Mouse (Mus musculus): ENCODE data around the gene Prkcd. TPM values are rescaled to one million over a fixed set of nuclear protein-coding genes. Genes with fewer than 3 reads are reported as not detected.
"Not testable (repeated sequence)": the region's sequence is repeated elsewhere in the genome, so short reads cannot be mapped to it uniquely, and the experiment has no call there.

The Prkcd gene
- total RNA-seq, 2 experiments from 2014 or later, result 39.5 to 41.4 TPM

DNA sequence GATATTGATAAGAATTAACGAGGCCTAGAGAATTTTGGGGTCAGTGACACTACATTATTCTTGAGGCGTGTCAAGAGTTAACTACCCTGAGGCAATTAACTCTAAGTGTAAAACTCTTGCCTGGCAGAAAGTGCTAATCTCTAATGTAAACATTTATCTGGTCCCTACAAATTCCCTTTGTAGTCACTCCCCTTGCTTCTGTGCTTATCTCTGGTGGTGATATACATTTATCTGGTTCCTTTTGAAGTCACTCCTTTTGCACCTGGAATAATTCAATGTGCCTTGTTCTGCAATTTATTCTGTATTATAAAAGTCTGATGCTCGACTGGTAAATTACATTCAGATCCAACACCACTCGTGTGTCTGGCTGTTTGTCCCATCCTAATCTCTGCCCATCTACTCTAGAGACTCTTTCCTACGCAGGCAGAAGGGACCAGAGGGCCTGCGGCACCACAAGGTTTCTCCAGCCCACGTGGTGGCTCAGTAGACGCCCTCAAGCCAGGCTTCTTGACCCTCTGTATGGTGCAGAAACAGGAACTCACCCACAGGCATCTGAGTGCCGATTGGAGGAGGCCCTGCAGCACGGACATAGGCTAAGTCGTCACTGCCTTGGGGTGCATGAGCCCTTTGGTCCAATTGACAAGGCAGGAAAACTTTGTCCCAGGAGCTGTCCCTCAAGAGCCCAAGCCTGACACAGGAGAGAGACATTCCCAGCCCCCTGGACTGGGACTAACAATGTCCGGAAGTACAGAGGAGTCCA is 48.5 kb downstream of the Prkcd start:
- DNase-seq; intact Hi-C loops (cut with DNase I): not testable (repeated sequence)

DNA sequence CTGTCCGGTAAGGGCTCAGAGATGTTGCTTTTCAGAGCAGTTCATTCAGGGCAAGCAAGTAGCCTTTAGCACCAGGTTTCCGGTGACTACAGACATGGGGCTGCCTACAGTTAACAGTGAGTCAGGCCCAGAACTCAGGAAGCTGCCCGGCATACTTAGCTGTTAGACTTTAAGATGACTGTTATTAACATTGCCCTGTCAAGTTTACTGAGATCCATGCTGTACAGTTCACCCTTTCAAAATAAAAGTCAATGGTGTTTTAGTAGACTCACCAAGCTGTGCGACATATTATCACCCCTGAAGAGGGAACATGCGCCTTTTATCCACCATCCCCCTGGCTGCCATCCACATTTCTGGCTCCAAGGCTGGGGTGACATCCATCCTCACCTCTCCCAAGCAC is 49.8 kb downstream of the Prkcd start:
- intact Hi-C loops (cut with DNase I), result no loop called here
- DNase-seq, result no peak

DNA sequence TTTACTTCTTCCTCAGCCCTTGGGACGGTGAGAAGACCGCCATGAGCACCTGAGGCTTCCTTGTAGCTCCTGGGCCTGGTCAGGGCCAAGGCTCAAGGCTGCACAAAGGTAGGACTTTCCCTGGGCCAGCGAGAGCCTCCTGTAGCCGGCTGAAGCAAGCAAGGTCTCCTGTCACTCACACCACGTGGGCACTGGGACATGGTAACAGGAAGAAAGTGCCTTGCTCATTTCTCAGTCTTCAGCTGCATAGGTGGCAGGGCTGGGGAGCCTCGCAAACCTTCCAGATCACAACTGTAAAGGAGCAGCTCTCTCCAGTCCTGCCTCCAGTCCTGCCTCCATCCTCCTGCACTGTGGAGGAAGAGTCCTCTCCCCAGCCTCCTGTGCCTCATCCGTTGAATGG is 50.2 kb downstream of the Prkcd start:
- DNase-seq, result no peak
- intact Hi-C loops (cut with DNase I), result no loop called here

DNA sequence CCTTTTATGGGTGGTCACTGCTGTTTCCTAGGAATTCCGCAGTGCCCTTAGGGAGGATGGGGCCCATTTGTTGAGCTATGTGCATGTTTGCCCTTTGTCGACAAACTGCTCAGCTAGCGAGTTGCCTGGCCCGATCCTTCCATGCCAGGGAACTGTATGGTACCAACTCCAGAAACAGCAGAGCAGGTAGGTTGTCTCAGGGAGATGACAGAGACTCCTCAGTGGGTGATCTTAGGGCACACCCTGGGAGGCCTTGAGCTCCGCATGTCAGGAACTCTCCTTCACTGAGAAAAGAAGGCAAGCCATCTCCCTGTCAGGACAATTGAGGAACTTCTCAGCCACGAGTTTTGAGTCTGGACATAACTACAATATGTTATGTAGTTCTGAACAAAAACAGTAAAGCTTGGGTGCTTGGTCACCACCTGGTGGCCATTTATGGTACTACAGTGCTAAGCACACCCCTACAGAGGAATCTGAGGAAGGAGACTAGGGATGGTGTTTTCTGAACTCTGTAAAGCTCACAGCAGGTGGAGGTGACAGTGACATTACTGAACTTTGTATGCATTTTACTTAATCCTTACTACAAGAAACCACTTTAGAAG is 51.9 kb downstream of the Prkcd start:
- intact Hi-C loops (cut with DNase I), result no loop called here
- peak; percentile 73 for DNase-seq

DNA sequence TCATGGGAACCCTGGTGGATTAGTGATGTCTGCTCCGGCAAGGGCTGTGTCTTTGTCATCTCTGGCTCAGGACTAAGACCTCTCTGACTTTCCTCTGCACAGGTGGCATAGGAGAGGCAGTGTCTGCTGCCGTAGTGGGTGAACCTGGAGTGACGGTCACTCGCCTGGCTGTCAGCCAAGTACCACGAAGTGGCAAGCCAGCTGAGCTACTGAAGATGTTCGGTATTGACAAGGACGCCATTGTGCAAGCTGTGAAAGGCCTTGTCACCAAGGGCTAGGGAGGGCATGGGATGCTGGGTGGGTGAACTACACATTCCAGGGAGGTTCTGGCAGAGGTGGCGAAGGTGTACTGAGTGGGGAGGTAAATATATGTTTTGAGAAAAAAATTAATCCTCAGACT is 52.8 kb downstream of the Prkcd start:
- no peak for DNase-seq
- intact Hi-C loops (cut with DNase I), result no loop called here

DNA sequence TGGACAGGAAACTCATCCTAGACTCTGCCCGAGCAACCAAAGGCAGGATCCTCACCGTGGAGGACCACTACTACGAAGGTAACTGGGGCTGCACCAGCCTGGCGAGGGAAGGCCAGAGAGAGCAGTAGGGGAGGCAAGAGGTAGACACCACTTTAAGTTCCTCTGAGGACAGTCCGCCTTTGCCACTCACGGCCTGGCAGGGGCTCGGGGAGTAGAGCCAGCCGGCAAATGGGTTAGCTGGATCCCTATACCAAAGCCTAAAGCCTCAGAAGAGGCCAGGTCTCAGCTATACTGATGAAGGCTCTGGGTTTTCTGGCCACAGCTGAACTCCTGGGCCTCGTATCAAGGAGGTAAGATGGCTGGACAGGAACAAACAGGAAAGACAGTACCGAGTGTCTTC is 53.8 kb downstream of the Prkcd start:
- intact Hi-C loops (cut with DNase I), result no loop called here
- DNase-seq, result no peak

DNA sequence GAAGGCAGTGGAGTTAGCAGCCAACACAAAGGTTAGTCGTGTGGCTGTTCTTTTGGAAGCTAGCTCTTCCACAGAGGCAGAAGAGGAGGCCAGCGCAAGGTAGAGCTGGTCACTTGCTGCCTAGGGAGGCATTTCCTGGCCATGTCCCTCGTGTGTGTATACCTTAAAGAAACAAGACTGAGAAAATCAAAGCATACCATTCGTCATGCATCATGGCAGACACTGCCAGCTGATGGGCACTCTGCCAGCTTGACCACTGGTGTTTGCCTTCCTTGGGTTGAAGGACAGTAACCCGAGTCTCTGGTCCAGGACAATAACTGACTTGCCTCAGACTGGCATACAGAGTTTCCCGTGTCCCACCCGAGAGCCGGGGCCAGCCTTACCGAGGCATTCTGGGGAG is 55.7 kb downstream of the Prkcd start:
- intact Hi-C loops (cut with DNase I), result no loop called here
- no peak for DNase-seq

DNA sequence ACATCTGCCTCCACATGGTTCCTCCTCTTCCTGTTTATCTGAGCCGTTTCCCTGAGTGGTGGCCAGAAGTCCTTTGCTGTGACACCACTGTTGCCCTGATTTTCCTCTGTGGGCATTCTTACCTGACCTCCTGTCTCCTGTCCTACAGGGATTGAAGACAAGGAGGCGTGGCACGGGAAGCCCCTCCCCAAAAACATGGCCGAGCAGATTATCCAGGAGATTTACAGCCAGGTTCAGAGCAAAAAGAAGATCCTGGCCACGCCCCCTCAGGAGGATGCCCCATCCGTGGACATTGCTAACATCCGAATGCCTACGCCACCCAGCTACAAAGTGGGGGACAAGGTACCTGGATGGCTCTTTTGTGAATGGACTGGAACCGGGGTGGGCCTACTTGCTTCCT is 58.0 kb downstream of the Prkcd start:
- DNase-seq, result no peak
- intact Hi-C loops (cut with DNase I), result no loop called here

DNA sequence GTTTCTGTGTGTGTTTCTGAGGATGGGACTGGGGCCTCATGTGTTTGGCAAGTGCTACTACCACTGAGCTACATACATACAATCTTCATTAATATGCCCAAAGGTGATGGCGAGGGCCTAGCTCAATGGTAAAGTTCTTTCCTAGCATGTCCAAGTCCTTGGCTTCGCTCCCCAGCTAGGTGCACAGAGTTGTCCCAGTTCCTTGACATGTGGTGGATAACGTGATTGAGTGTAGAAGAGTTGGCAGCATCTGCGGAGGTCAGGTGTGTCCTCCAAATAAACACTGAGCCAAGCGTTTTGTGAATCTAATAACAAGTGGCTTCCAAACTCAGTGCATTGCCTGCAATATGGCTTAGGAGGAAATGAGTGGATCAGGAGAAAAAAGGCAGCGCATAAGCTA is 59.7 kb downstream of the Prkcd start:
- intact Hi-C loops (cut with DNase I), result no loop called here
- no peak for DNase-seq

DNA sequence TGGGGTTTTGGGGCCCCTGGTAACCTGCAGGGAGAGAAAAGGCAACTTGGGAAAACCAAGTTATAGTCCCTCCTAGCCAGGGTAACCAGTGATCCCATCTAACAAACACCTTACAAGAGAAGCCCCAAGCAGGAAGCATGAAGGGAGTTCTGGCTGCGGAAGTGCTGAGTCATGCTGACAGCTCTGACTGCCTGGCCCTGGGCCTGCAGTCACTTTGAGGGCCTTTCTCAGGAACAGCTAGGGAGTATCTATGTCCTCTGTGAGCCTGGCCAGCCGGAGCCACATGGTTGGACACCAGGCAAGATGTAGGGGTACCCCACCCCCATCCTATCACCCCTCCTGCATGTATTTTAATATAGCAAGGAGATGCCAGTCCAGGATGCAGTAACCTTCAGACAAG is 61.6 kb downstream of the Prkcd start:
- no peak for DNase-seq

DNA sequence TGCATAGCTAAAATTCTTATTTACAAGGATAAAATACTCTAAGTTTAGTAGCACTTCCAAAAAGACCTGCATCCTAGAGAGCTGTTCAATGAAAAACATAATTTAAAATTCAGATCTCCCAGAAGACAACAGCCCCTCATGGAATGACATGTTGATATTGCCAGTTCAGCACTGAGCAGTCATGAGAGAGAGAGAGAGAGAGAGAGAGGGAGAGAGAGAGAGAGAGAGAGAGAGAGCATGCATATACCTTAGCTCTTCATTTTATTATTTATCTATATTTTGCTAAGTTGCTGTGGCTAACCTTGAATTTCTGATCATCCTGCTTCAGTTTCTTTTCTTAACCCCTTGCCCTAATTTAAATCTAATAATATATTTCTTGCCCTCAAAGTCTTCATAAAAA is 63.7 kb downstream of the Prkcd start:
- intact Hi-C loops (cut with DNase I), result no loop called here

More for the DNA sequence above, 61.6 kb downstream of the Prkcd start:
- intact Hi-C loops (cut with DNase I), result no loop called here

DNA sequence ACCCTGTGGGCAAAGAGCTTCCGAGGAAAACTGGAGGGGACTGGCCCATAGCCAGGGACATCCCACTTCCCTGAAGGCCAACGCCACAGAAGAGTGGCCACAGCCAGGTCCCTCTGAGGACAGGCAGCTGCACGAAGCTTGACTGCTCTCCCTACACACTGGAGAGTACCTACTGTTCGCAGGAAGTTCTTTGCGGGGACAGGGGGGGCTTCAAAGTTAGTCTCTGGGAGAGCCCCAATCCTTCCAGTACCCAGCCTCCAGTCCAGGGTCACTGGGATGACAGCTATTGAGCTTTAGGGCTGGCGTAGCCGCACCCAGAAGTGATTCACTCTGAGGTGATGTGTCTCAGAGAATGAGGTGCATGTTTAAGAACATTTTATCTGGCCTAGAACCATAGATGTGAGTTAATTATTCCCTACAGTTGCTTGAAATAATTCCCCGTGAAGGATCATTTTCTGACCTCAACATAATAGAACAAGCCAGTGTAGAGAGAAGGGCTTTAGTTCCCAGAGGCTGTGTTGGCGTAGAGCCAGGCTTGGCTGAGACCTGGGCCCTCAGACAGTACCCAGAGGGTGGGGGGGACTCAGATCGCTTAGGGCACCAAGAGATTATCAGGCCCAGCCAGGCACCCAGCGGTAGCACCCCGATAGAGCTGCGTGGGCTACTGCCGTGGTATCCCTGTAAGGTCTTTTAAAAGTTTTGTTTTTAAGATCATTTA is 64.4 kb downstream of the Prkcd start:
- peak; percentile 81 for DNase-seq
- intact Hi-C loops (cut with DNase I), result no loop called here

More for the DNA sequence above, 63.7 kb downstream of the Prkcd start:
- no peak for DNase-seq

DNA sequence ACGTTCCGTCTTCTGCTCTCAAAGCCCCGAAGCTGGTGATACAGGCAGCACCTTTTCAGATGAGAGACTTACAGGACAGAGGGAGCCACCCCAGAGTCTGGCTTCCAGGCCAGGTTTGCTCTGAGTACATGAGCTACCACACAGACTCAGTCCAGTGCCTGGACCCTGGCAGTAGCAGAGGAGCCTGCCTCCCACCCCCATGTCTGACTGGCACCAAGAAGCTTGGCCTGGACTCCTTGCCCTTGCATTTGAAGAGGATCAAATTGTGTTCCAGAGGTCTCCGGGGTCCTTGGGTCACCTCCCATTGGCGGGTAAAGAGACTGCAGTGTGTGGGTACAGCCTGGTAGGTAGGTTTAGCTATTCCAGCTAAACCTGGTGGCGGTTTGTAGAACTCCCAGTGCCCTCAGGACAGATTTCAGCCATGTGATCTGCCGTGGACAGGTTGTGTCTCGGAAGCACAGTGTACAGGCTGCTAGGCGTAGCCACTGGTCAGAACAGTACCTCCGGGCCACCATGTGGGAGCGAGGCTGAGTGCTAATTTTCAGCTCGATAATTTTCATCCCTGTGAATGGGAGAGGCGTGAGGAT is 65.1 kb downstream of the Prkcd start:
- DNase-seq, result no peak
- intact Hi-C loops (cut with DNase I), result no loop called here

DNA sequence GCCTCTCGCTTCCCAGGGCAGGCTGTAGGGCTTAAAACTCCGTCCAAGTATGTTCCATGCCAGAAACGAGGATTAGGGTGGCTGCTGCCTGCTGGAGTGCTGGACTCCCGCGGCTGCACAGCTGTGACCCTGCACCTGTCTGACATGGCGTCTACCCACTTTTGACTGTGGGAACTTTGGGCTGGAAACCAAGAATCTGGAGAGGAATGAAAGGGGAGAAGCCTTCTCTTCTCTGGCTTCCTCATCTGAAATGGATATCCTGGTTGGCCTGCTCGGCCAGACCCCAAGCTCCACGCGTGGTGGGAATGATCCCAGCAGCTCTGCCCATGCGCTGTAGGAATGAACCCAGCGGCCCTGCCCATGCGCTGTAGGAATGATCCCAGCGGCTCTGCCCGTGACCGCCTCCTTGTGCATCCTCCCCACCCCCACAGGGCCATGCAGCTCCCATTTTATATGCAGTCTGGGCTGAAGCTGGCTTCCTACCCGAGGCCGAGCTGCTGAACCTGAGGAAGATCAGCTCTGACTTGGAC is 66.6 kb downstream of the Prkcd start:
- intact Hi-C loops (cut with DNase I), result no loop called here
- peak; percentile 72 for DNase-seq

DNA sequence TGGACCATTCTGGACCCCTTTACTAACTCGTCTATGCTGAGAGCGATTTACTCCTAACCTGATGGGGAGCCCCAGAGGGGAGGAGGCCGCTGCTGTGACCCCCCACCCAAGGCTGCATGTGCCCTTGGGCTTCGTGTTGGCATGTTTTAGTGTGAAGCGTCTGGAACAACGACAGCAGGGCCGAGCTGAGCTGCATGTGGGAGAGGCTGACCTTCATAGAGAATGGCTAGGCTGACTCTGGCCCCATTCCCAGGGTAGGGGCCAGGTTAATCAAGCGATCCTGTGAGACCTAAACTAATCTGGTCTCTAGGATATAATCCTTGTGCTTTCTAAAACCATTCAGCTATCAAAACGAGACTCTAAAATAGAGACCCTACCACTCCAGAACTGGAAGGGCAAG is 68.3 kb downstream of the Prkcd start:
- intact Hi-C loops (cut with DNase I), result no loop called here
- DNase-seq, result no peak

DNA sequence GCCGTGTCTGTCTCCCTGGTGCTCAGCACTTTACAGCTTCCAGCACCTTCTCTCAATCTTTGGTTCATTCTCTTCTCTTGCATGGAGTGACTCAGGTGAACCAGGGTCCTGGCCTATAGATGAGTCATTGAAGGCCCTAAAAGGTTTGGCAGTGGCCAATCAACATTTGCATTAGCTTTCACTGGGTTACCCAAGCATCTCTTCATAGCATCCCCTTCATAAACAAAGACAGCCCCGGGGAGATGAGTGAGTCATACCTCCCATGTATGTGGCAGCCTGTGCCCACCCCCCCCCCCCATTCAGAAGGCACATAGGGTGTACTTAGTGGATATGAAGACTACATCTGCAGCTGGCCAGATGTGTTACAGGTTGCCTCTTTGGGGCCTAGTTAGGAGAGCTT is 69.4 kb downstream of the Prkcd start:
- no peak for DNase-seq
- intact Hi-C loops (cut with DNase I), result no loop called here

DNA sequence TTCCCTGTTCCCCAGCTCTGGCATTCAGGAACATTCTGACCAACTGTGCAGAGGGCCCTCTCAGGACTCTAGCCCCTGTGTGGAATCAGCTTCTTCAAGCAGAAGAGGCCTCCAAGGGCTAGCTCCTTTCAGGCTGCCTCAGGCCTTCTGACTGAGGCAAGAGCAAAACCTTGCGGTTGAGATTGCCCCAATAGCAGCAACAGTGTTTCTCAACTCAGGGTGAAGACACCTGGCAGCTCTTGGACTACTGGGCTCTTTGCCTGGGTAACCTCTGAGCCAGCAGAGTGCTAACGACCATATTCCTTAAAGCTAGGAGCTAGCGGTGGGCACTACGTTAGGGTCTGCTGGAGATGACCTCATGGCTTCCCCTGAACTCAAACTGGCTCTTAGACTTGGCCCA is 72.8 kb downstream of the Prkcd start:
- no peak for DNase-seq
- intact Hi-C loops (cut with DNase I), result no loop called here

DNA sequence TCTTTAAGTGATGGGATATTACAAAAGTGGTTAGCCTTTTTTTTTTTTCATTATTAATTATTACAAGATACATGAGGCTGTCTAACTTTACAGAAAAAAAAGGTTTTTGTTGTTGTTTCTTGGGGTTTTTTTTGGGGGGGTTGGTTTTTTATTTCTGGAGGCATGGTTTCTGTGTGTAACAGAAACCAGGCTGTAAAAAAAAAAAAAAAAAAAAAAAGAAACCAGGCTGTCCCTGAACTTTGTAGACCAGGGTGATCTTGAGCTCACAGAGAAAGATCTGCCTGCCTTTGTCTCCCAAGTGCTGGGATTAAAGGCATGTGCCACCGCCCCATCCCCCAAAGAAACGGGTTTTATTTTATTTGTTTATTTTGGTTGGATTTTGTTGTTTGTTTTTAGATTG is 74.0 kb downstream of the Prkcd start:
- DNase-seq, result no peak
- intact Hi-C loops (cut with DNase I), result no loop called here

DNA sequence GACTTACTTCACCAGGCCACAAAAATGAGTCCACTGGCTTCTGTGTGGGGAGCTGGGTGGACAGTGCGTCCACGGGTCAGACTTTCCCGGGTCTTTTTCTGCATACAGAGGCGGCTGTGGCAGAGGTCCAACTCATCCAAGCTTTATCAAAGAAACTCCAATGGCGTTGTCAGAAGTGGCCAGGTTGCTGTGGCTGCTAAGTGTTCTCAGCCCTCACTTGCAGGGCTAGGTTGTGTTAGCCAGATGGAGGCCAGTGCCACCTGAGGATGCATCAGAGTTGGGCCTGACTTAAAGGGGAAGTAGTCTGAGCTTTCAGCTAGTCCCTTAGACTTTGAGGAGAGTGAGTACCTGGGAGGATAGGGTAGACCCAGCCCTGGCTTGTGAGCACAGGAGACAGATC is 74.5 kb downstream of the Prkcd start:
- intact Hi-C loops (cut with DNase I), result no loop called here
- no peak for DNase-seq

DNA sequence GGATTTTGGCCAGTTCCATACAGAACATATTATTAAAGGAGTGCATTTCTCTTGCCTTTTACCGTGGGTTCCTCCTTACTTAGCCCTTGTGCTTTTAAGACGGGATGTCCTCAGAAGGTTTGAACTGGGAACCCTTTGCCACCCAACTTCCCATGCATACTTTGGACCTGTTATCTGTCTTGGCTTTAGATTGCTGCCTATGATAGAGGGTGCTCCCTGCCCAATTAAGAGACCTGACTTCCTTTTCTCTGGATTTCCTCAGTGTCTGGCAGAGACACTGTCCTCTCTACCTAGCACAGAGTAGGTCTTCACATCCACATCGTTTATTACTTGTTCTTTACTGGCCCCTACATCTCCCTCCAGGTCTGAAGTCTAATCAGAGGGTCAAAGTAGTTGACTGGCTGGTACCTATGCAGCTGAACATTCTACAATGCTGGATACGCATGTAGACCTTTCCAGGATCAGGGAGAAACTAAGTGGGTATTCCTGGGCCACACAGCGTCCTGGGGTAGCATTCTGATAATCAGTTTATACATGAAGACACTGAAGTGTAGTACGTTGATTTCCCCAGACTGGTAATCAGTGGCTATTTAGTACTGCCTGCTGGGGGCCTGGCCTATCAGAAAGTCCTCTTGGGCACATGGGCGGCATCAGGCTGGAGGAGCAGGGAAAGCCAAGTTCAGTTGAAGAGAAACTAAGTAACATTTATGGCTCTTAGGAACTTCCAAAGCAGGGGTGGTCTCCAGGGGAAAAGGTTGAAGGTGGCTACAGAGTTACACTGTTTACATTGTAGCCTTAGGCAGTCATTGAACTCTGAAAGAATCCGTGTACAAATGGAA is 75.6 kb downstream of the Prkcd start:
- no peak for DNase-seq
- intact Hi-C loops (cut with DNase I), result no loop called here

DNA sequence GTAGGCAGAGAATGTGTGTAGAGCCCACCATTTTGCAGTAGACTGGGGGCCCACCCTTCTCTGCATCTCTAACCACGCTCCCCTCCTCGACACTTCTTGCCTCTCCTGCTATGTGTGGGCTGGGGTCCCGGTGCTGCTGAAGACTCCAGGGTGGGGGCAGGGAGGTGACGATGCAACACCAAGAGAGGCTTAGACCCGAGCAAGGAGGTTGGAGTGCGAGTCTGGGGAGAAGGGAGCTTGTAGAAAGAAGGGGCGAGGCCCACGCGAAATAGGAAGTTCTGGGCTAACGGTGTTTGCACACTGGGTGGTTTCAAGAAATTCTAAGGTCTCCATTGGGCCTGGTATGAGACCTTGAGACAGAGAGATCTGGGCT is 76.2 kb downstream of the Prkcd start:
- intact Hi-C loops (cut with DNase I), result no loop called here
- no peak for DNase-seq
